Mouse (Mus musculus): ENCODE data around the gene Syt11.

GRCm38 (mm10) chr3:88740147-88740546, 34.8 kb downstream of the Syt11 start:
- TF ChIP-seq POLR2A (IDR thresholded peaks at IDR 0.05; ENCODE audit: low read depth, low read length) = no peak
- no peak for TF ChIP-seq CTCF (IDR thresholded peaks at IDR 0.05; ENCODE audit: extremely low read depth, insufficient read depth, insufficient read length, insufficient replicate concordance)

Measured in spleen, adult 2 months (tissue).